Mouse (Mus musculus): Measurements from ENCODE around the gene Sos1. TPM values are rescaled to one million over a fixed set of nuclear protein-coding genes. Genes with fewer than 3 reads are reported as not detected.
A peak's percentile ranks its signal among the peaks of the same experiment; 100 is the strongest.

Sos1 gene
- polyA plus RNA-seq, 1 experiment from 2014 or later = 11.0 TPM

DNA sequence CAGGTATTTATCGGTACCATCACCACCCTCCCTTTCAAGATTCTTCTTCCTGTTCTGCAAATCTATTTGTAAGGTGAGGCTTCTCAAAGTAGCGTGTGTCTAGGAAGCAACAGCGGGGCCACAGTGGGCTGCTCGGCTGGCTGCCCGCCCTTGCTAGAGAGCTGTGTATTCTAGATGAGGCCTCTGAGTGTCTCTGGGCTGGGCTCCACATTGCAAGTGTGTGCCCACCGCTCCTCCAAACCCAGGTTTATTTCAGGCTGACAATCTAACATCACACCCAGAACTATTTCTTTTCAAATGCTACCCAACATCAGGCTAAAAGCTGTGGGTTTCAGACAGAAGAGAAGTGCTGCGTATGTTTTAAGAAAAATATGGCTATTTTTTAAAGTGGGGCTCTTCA lies 54.1 kb downstream of the Sos1 start:
- ATAC-seq (replicated peaks; ENCODE audit: low FRiP score) (no peak), DNase-seq (ENCODE audit: low spot score) (no peak)
- peaks cover 12% of the 10 kb centered on the region; the same call in 1 of the 2 replicates for H3K36me3 ChIP-seq (ENCODE audit: control insufficient read depth, insufficient read depth, low read length)
- H3K9me3 ChIP-seq (ENCODE audit: control insufficient read depth, low read length) = no peaks in the 10 kb centered on the region
- H3K4me1 ChIP-seq (replicated peaks; ENCODE audit: control insufficient read depth, insufficient read depth, low read length) = no peaks in the 10 kb centered on the region
- WGBS = 93% methylated on average over 7 of the region's 7 CpGs
- no peaks in the 10 kb centered on the region for H3K27me3 ChIP-seq (ENCODE audit: control insufficient read depth, insufficient read depth, low read length)
- H3K27ac ChIP-seq (ENCODE audit: low read depth, low read length) = no peak overlapping the region
- no peak overlapping the region for H3K4me2 ChIP-seq (ENCODE audit: low read depth, low read length, severe bottlenecking)
- H3K9ac ChIP-seq (ENCODE audit: low read length) = no peak overlapping the region
- H3K4me3 ChIP-seq (ENCODE audit: low read depth, low read length) = no peak overlapping the region

- no peak for ATAC-seq (replicated peaks; ENCODE audit: low FRiP score)
Observed at GRCm38 (mm10) chr17:80420998-80421397, 59.3 kb downstream of the Sos1 start.

GRCm38 (mm10) chr17:80418572-80419210 lies 61.6 kb downstream of the Sos1 start:
- WGBS = 89% methylated on average over 10 of the region's 10 CpGs
- DNase-seq (ENCODE audit: low spot score) (no peak), ATAC-seq (replicated peaks; ENCODE audit: low FRiP score) (no peak)
- H3K27me3 ChIP-seq (ENCODE audit: control insufficient read depth, insufficient read depth, low read length) = no peaks in the 10 kb centered on the region
- no peak overlapping the region for H3K4me3 ChIP-seq (ENCODE audit: low read depth, low read length)
- H3K36me3 ChIP-seq (ENCODE audit: control insufficient read depth, insufficient read depth, low read length) = peaks cover 13% of the 10 kb centered on the region; the same call in 1 of the 2 replicates
- no peak overlapping the region for H3K9ac ChIP-seq (ENCODE audit: low read length)
- H3K9me3 ChIP-seq (ENCODE audit: control insufficient read depth, low read length) = no peaks in the 10 kb centered on the region
- H3K4me2 ChIP-seq (ENCODE audit: low read depth, low read length, severe bottlenecking) = no peak overlapping the region
- H3K4me1 ChIP-seq (replicated peaks; ENCODE audit: control insufficient read depth, insufficient read depth, low read length) = no peaks in the 10 kb centered on the region
- H3K27ac ChIP-seq (ENCODE audit: low read depth, low read length) = no peak overlapping the region

More at GRCm38 (mm10) chr17:80420998-80421397, 59.3 kb downstream of the Sos1 start:
- Histone ChIP-seq H3K36me3 (ENCODE audit: control insufficient read depth, insufficient read depth, low read length) (peaks cover 9% of the 10 kb centered on the region; the same call in 1 of the 2 replicates), H3K9ac (ENCODE audit: low read length) (no peak overlapping the region), H3K27ac (ENCODE audit: low read depth, low read length) (no peak overlapping the region), H3K4me3 (ENCODE audit: low read depth, low read length) (no peak overlapping the region), H3K27me3 (ENCODE audit: control insufficient read depth, insufficient read depth, low read length) (no peaks in the 10 kb centered on the region), H3K4me1 (replicated peaks; ENCODE audit: control insufficient read depth, insufficient read depth, low read length) (no peaks in the 10 kb centered on the region), H3K9me3 (ENCODE audit: control insufficient read depth, low read length) (no peaks in the 10 kb centered on the region), H3K4me2 (ENCODE audit: low read depth, low read length, severe bottlenecking) (no peak overlapping the region)
- WGBS = 98% methylated on average over 1 of the region's 1 CpGs
- no peak for DNase-seq (ENCODE audit: low spot score)

- Histone ChIP-seq H3K27ac (ENCODE audit: low read depth, low read length) (no peak overlapping the region), H3K27me3 (ENCODE audit: control insufficient read depth, insufficient read depth, low read length) (no peaks in the 10 kb centered on the region), H3K4me1 (replicated peaks; ENCODE audit: control insufficient read depth, insufficient read depth, low read length) (no peaks in the 10 kb centered on the region), H3K36me3 (ENCODE audit: control insufficient read depth, insufficient read depth, low read length) (peaks cover 9% of the 10 kb centered on the region; the same call in 1 of the 2 replicates), H3K4me3 (ENCODE audit: low read depth, low read length) (no peak overlapping the region), H3K4me2 (ENCODE audit: low read depth, low read length, severe bottlenecking) (no peak overlapping the region), H3K9ac (ENCODE audit: low read length) (no peak overlapping the region), H3K9me3 (ENCODE audit: control insufficient read depth, low read length) (no peaks in the 10 kb centered on the region)
- DNase-seq (ENCODE audit: low spot score) = no peak
- WGBS = 79% methylated on average over 1 of the region's 1 CpGs
- ATAC-seq (replicated peaks; ENCODE audit: low FRiP score) = no peak
Observed at GRCm38 (mm10) chr17:80411182-80411581, 69.1 kb downstream of the Sos1 start.

DNA sequence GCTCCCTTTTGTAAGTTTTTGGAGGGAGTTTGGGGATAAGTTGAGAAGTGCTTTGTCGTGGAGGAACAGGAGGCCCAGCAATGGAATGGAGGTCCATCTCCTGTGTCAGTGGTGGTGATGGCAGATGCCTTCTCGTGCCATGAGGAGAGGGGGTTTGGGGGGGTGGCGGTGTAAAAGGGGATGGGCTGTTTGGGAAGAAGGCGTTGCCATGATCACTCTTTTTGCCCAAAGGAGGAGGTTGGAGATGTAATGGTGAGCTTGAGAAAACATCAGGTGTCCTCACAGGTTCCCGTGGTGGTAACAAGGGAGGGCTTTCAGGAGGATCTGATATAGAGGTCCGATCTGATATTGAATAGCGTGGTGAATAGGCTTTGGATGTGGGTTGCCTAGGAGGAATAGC lies 82.0 kb downstream of the Sos1 start:
- H3K36me3 ChIP-seq (ENCODE audit: control insufficient read depth, insufficient read depth, low read length) = peaks cover 3% of the 10 kb centered on the region; the same call in 1 of the 2 replicates
- H3K4me2 ChIP-seq (ENCODE audit: low read depth, low read length, severe bottlenecking) = no peak overlapping the region
- 96% methylated on average over 7 of the region's 7 CpGs for WGBS
- ATAC-seq (replicated peaks; ENCODE audit: low FRiP score) (no peak), DNase-seq (ENCODE audit: low spot score) (no peak)
- H3K9me3 ChIP-seq (ENCODE audit: control insufficient read depth, low read length) = no peaks in the 10 kb centered on the region
- no peak overlapping the region for H3K4me3 ChIP-seq (ENCODE audit: low read depth, low read length)
- H3K27me3 ChIP-seq (ENCODE audit: control insufficient read depth, insufficient read depth, low read length) = no peaks in the 10 kb centered on the region
- no peak overlapping the region for H3K27ac ChIP-seq (ENCODE audit: low read depth, low read length)
- no peaks in the 10 kb centered on the region for H3K4me1 ChIP-seq (replicated peaks; ENCODE audit: control insufficient read depth, insufficient read depth, low read length)
- H3K9ac ChIP-seq (ENCODE audit: low read length) = no peak overlapping the region

GRCm38 (mm10) chr17:80391423-80392403 lies 88.5 kb downstream of the Sos1 start:
- Histone ChIP-seq H3K9ac (ENCODE audit: low read length) (no peak overlapping the region; the same call in 1 of the 2 replicates), H3K36me3 (ENCODE audit: control insufficient read depth, insufficient read depth, low read length) (no peaks in the 10 kb centered on the region), H3K27me3 (ENCODE audit: control insufficient read depth, insufficient read depth, low read length) (no peaks in the 10 kb centered on the region), H3K4me3 (ENCODE audit: low read depth, low read length) (peak overlapping the region; percentile 35), H3K4me2 (ENCODE audit: low read depth, low read length, severe bottlenecking) (peak overlapping the region; percentile 64), H3K27ac (ENCODE audit: low read depth, low read length) (no peak overlapping the region), H3K4me1 (replicated peaks; ENCODE audit: control insufficient read depth, insufficient read depth, low read length) (0 out of 2 replicates have a peak, but pooled peaks cover 4% of the 10 kb centered on the region), H3K9me3 (ENCODE audit: control insufficient read depth, low read length) (no peaks in the 10 kb centered on the region)
- ATAC-seq (replicated peaks; ENCODE audit: low FRiP score) = peak; percentile 84
- DNase-seq (ENCODE audit: low spot score) = peak; percentile 73
- 13% methylated on average over 17 of the region's 17 CpGs for WGBS

- no peak for ATAC-seq (replicated peaks; ENCODE audit: low FRiP score)
- no peak for DNase-seq (ENCODE audit: low spot score)
Observed at GRCm38 (mm10) chr17:80390024-80390423, 90.2 kb downstream of the Sos1 start.

GRCm38 (mm10) chr17:80385671-80386070 lies 94.6 kb downstream of the Sos1 start:
- Histone ChIP-seq H3K4me3 (ENCODE audit: low read depth, low read length) (no peak overlapping the region), H3K27ac (ENCODE audit: low read depth, low read length) (no peak overlapping the region), H3K9ac (ENCODE audit: low read length) (no peak overlapping the region), H3K4me2 (ENCODE audit: low read depth, low read length, severe bottlenecking) (no peak overlapping the region), H3K27me3 (ENCODE audit: control insufficient read depth, insufficient read depth, low read length) (no peaks in the 10 kb centered on the region), H3K9me3 (ENCODE audit: control insufficient read depth, low read length) (no peaks in the 10 kb centered on the region), H3K36me3 (ENCODE audit: control insufficient read depth, insufficient read depth, low read length) (no peaks in the 10 kb centered on the region), H3K4me1 (replicated peaks; ENCODE audit: control insufficient read depth, insufficient read depth, low read length) (no peaks in the 10 kb centered on the region)
- DNase-seq (ENCODE audit: low spot score) (no peak), ATAC-seq (replicated peaks; ENCODE audit: low FRiP score) (no peak)
- WGBS = 74% methylated on average over 1 of the region's 1 CpGs

More at GRCm38 (mm10) chr17:80390024-80390423, 90.2 kb downstream of the Sos1 start:
- H3K27me3 ChIP-seq (ENCODE audit: control insufficient read depth, insufficient read depth, low read length) = no peaks in the 10 kb centered on the region
- H3K9ac ChIP-seq (ENCODE audit: low read length) = no peak overlapping the region
- no peak overlapping the region for H3K27ac ChIP-seq (ENCODE audit: low read depth, low read length)
- H3K36me3 ChIP-seq (ENCODE audit: control insufficient read depth, insufficient read depth, low read length) = no peaks in the 10 kb centered on the region
- H3K9me3 ChIP-seq (ENCODE audit: control insufficient read depth, low read length) = no peaks in the 10 kb centered on the region
- H3K4me1 ChIP-seq (replicated peaks; ENCODE audit: control insufficient read depth, insufficient read depth, low read length) = 0 out of 2 replicates have a peak, but pooled peaks cover 4% of the 10 kb centered on the region
- WGBS = 70% methylated on average over 10 of the region's 10 CpGs
- no peak overlapping the region for H3K4me3 ChIP-seq (ENCODE audit: low read depth, low read length)
- no peak overlapping the region for H3K4me2 ChIP-seq (ENCODE audit: low read depth, low read length, severe bottlenecking)
